Mouse (Mus musculus): ENCODE measurements around the gene Fthl17f.
"Not testable (repeated sequence)": the region's sequence is repeated elsewhere in the genome, so short reads cannot be mapped to it uniquely, and the experiment has no call there.

Fthl17f gene

DNA sequence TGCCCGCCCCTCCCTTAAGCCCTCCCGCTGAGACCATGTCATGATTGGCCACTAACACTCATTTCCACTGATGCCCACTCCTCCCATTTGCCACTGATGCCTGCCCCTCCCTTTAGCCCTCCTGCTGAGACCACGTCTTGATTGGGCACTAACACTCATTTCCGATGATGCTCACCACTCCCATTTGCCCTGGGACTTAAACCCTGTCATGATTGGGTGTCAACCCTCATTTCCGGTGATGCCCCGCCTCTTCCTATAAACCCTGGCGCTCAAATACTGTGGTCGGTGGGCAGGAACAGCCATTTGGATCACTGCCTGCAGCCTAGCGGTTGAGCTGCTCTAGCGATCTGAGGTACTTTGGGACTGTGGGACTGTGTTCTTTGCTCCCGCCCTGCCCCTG is at the start of gene Fthl17f:
Gene Fthl17f, plus strand, starts transcription at position 301 of the 400 bp plus-strand sequence.
- in situ Hi-C loops (cut with MboI, MseI), result not testable (repeated sequence)

GRCm38 (mm10) chrX:9016079-9016478 is 46.7 kb upstream of the Fthl17f start:
- in situ Hi-C loops (cut with MboI, MseI), result no loop called here

GRCm38 (mm10) chrX:9019481-9019880 is 43.3 kb upstream of the Fthl17f start:
- in situ Hi-C loops (cut with MboI, MseI), result no loop called here

GRCm38 (mm10) chrX:9033193-9033592 is 29.6 kb upstream of the Fthl17f start, which contains the start of gene Fthl17e:
TSS of gene Fthl17e (plus strand) at chrX:9033493.
- in situ Hi-C loops (cut with MboI, MseI), result not testable (repeated sequence)

GRCm38 (mm10) chrX:9041611-9042010 is 21.2 kb upstream of the Fthl17f start:
- in situ Hi-C loops (cut with MboI, MseI), result not testable (repeated sequence)

GRCm38 (mm10) chrX:9060952-9061351 is 1.9 kb upstream of the Fthl17f start:
- in situ Hi-C loops (cut with MboI, MseI), result not testable (repeated sequence)

- in situ Hi-C loops (cut with MboI, MseI), result no loop called here
Observed at GRCm38 (mm10) chrX:9062101-9062500, 714 bp upstream of the Fthl17f start.

GRCm38 (mm10) chrX:9077699-9078098 is 14.9 kb downstream of the Fthl17f start:
- in situ Hi-C loops (cut with MboI, MseI), result not testable (repeated sequence)

DNA sequence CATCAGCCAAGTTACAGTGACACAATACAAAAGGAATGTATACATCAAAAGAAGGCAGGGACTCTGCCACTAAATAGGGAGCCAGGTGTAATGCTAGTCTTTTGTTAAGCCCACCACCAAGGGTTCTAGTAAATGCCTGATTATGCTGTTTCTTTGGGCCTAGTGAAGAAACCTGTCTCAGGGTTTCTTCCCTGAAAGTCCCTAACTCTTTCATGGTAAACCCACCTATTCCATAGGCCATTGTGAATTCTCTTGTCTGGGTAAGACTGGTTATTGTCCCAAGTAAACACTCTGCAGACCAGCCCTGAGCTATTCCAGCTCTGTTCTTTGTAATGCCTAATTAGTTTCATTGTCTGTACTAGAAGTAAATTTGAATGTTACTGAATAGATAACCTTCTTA is 32.3 kb downstream of the Fthl17f start:
- in situ Hi-C loops (cut with MboI, MseI), result not testable (repeated sequence)

- in situ Hi-C loops (cut with MboI, MseI), result no loop called here
Observed at GRCm38 (mm10) chrX:9104262-9104661, 41.4 kb downstream of the Fthl17f start, which contains the start of gene 4930402K13Rik. TSS of gene 4930402K13Rik (plus strand) at chrX:9104562.

GRCm38 (mm10) chrX:9110381-9110780 is 47.6 kb downstream of the Fthl17f start:
- in situ Hi-C loops (cut with MboI, MseI), result no loop called here

Data from T-helper 1 cell (primary cell).